Mouse (Mus musculus) liver, adult 2 months (tissue): ENCODE measurements around the gene Aplnr.

Source experiments
- CTCF ChIP-seq: fragments of 200-500 bp; IDR thresholded peaks from 2 replicates; pipeline ENCODE4 v1.5.1; 2011; ENCODE audit warnings: low read depth, low read length, control low read depth
- POLR2A ChIP-seq: fragments of 200-500 bp; IDR thresholded peaks from 2 replicates; pipeline ENCODE4 v1.6.1; 2011; ENCODE audit warnings: low read length, control low read depth; ENCODE audit not compliant: insufficient read depth; ENCODE audit errors: extremely low read depth

DNA sequence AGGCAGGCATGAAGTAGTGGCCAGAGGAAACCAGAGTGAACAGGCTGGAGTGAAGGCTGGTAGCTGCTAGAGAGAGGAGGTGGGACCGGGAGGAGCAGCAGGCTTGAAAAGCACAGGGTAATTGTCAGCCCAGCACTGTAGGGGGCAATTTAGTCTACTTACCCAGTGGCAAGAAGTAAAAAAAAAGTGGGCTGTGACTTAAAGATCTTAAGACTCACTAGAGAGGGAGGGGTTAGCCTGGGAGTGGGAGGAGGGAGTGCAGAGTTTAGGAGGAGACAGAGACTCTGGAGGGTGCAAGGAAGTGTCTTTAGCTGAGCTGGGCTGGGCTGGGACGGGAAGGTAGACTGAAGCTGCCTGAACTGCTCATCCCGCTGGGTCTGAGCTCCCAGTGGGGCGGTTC, at the start of gene Aplnr:
- TF ChIP-seq CTCF, result no peak
- no peak for TF ChIP-seq POLR2A
